Mouse (Mus musculus): ENCODE measurements around the gene Ncoa7.

DNA sequence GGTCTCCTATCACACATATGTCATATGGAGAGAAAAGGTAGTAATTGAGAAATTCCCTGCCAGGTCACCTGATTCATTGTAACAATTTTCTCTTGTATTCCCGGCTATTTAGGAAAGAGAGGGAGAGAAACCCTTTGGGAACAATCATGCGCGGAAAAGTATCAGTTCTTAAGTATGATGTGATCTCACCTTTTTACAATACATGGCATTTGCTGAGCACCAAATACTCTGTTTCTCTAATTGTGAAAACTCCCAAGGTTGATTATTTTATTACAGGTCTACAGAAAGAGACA, 184.3 kb downstream of the Ncoa7 start:
- TF ChIP-seq CTCF (IDR thresholded peaks at IDR 0.05; ENCODE audit: control insufficient read depth, insufficient read depth, insufficient replicate concordance, low read depth, low read length) (no peak), POLR2A (IDR thresholded peaks at IDR 0.05; ENCODE audit: control insufficient read depth, low read depth, low read length) (no peak)

All from testis, adult 2 months (tissue).